Mouse (Mus musculus): ENCODE measurements around the gene Ldlr. TPM values are rescaled to one million over a fixed set of nuclear protein-coding genes. Genes with fewer than 3 reads are reported as not detected.
A peak's percentile ranks its signal among the peaks of the same experiment; 100 is the strongest.

Gene Ldlr
- polyA plus RNA-seq, 1 experiment from 2014 or later, result 32.1 TPM

DNA sequence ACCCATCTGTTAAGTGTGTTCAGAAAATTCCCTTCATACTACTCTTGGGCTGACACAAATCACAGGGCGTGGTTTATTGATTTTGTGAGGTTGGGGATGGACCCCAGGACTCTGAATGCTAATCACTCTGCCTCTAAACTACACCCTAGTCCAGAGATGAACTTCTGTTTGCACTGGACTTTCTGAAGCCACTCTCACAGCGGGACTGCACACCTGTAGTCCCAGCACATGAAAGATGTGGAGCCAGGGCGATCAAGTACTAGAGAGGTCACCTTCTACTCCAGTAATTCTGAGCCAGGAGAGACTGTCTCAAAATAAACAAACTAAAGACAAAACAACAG, 75.7 kb downstream of the Ldlr start:
- H3K9me3 ChIP-seq (replicated peaks), result no peaks in the 10 kb centered on the region
- WGBS, result 45% methylated on average over 3 of the region's 3 CpGs
- no peak overlapping the region for H3K9ac ChIP-seq
- ATAC-seq (ENCODE audit: low FRiP score), result no peak; the same call in 1 of the 2 replicates
- H3K27ac ChIP-seq, result no peak overlapping the region
- peak overlapping the region; percentile 59 for H3K4me3 ChIP-seq
- H3K27me3 ChIP-seq, result peaks cover 6% of the 10 kb centered on the region; the same call in 1 of the 2 replicates
- peaks cover 22% of the 10 kb centered on the region for H3K4me1 ChIP-seq
- H3K36me3 ChIP-seq, result peaks cover 12% of the 10 kb centered on the region
- peak overlapping the region; percentile 80 for H3K4me2 ChIP-seq (replicated peaks)

Other genes with a start within 250 kb of the Ldlr start
- 80.4 and 81.9 TPM in 2 replicates for gene Tmed1, start 213.2 kb upstream of the Ldlr start, polyA plus RNA-seq (2016; fragmentation: Nextera tagmentation; extraction: Ambion mirVana)
- gene AB124611, start 197.3 kb upstream of the Ldlr start, polyA plus RNA-seq (2016; fragmentation: Nextera tagmentation; extraction: Ambion mirVana), result 3.7 and 6.0 TPM in 2 replicates
- gene Carm1, start 176.6 kb upstream of the Ldlr start, polyA plus RNA-seq (2016; fragmentation: Nextera tagmentation; extraction: Ambion mirVana), result 76.7 and 77.9 TPM in 2 replicates
- gene Timm29, start 130.8 kb upstream of the Ldlr start, polyA plus RNA-seq (2016; fragmentation: Nextera tagmentation; extraction: Ambion mirVana), result 56.5 and 61.0 TPM in 2 replicates
- gene Yipf2, start 130.7 kb upstream of the Ldlr start, polyA plus RNA-seq (2016; fragmentation: Nextera tagmentation; extraction: Ambion mirVana), result 19.4 and 21.5 TPM in 2 replicates
- 173 and 181 TPM in 2 replicates for gene Smarca4, start 107.3 kb upstream of the Ldlr start, polyA plus RNA-seq (2016; fragmentation: Nextera tagmentation; extraction: Ambion mirVana)
- 61.6 and 68.2 TPM in 2 replicates for gene Spc24, start 36.8 kb downstream of the Ldlr start, polyA plus RNA-seq (2016; fragmentation: Nextera tagmentation; extraction: Ambion mirVana)
- gene Kank2, start 75.3 kb downstream of the Ldlr start, polyA plus RNA-seq (2016; fragmentation: Nextera tagmentation; extraction: Ambion mirVana), result 10.6 and 11.2 TPM in 2 replicates
- gene Angptl8, start 112.0 kb downstream of the Ldlr start, polyA plus RNA-seq (2016; fragmentation: Nextera tagmentation; extraction: Ambion mirVana), result 0.26 and 1.1 TPM in 2 replicates
- gene Dock6, start 129.2 kb downstream of the Ldlr start, polyA plus RNA-seq (2016; fragmentation: Nextera tagmentation; extraction: Ambion mirVana), result 21.6 and 24.4 TPM in 2 replicates
- gene Rab3d, start 194.7 kb downstream of the Ldlr start, polyA plus RNA-seq (2016; fragmentation: Nextera tagmentation; extraction: Ambion mirVana), result 15.5 and 16.3 TPM in 2 replicates
- gene Ccdc159, start 204.0 kb downstream of the Ldlr start, polyA plus RNA-seq (2016; fragmentation: Nextera tagmentation; extraction: Ambion mirVana), result 8.8 and 9.2 TPM in 2 replicates
- gene Tmem205, start 204.1 kb downstream of the Ldlr start, polyA plus RNA-seq (2016; fragmentation: Nextera tagmentation; extraction: Ambion mirVana), result 37.0 and 37.5 TPM in 2 replicates
- 48.3 and 54.9 TPM in 2 replicates for gene Plppr2, start 213.6 kb downstream of the Ldlr start, polyA plus RNA-seq (2016; fragmentation: Nextera tagmentation; extraction: Ambion mirVana)
- gene Swsap1, start 232.3 kb downstream of the Ldlr start, polyA plus RNA-seq (2016; fragmentation: Nextera tagmentation; extraction: Ambion mirVana), result 7.2 and 9.5 TPM in 2 replicates
- gene Epor, start 240.0 kb downstream of the Ldlr start, polyA plus RNA-seq (2016; fragmentation: Nextera tagmentation; extraction: Ambion mirVana), result 4.3 TPM in 2 replicates

All from hindbrain, embryonic 12.5 days (tissue).